Mouse (Mus musculus) ES-Bruce4 (cell line): ENCODE measurements around the gene Nfatc4.

Experiments used
- CTCF ChIP-seq: IDR thresholded peaks from one replicate; pipeline ENCODE4 v1.8.1; 2011; ENCODE audit warnings: low read depth, low read length
- POLR2A ChIP-seq: IDR thresholded peaks from one replicate; pipeline ENCODE4 v1.8.1; 2011; ENCODE audit warnings: low read length; ENCODE audit not compliant: insufficient read depth

DNA sequence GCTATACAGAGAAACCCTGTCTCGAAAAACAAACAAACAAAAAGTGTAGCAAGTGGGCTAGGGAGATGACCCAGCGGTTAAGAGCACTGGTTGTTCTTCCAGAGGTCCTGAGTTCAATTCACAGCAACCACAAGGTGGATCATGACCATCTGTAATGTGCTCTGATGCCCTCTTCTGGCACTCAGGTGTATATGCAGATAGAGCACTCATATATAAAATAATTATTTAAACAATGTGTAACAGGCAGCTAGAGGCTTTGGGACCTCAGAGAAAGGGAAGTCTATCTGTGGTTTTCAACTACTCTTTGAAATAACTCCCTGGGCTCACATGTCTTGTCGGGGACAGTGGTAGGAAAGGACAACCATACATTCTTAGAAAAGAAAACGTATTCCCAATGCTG, 15.8 kb downstream of the Nfatc4 start:
- no peak for TF ChIP-seq CTCF
- TF ChIP-seq POLR2A: no peak
